Mouse (Mus musculus): ENCODE measurements at regions not wholly inside any gene's neighbourhood (a gene's known extent, or its start where the extent isn't known, plus 50 kb on each side); places are given as distances from the start of the nearest gene placed in this dataset.

DNA sequence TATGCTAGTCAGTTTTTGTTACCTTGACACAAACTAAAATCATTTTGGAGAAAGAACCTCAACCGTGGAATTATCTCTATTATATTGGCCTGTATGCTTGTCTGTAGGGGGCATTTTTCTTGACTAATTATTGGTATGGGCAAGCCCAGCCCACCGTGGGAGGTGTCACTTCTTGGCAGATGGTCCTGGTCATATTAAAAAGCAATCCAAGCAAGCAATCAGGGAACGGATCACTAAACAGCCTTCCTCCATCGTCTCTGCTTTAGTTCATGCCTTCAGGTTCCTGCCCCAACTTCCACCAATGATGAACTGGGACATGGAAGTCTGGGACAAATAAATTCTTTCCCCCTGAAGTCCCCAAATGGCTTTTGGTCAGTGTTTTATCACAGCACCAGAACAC lies 74.6 kb upstream of the Asns start:
- TF ChIP-seq CTCF (IDR thresholded peaks at IDR 0.05; ENCODE audit: borderline replicate concordance, extremely low read depth, insufficient read depth, insufficient read length), result no peak
- no peak for TF ChIP-seq POLR2A (IDR thresholded peaks at IDR 0.05; ENCODE audit: borderline replicate concordance, extremely low read depth, insufficient read depth, insufficient read length, poor library complexity, severe bottlenecking)

Data from brain, embryonic 14.5 days (tissue).